Mouse (Mus musculus) urinary bladder, postnatal 14 days (tissue): ENCODE measurements around the gene Irgm2.

ENCODE experiments used
- DNase-seq: peaks from one replicate; pipeline ENCODE4 v3.0.0; 2021; ENCODE audit warnings: low spot score

Gene Irgm2

GRCm38 (mm10) chr11:58260156-58260555, 60.7 kb downstream of the Irgm2 start:
- DNase-seq, result no peak

GRCm38 (mm10) chr11:58261826-58262225, 62.4 kb downstream of the Irgm2 start:
- no peak for DNase-seq

GRCm38 (mm10) chr11:58262336-58262735, 62.9 kb downstream of the Irgm2 start:
- no peak for DNase-seq

GRCm38 (mm10) chr11:58263516-58263915, 64.1 kb downstream of the Irgm2 start:
- no peak for DNase-seq

GRCm38 (mm10) chr11:58264546-58264945, 65.1 kb downstream of the Irgm2 start:
- DNase-seq, result no peak

- DNase-seq, result no peak
Measured at GRCm38 (mm10) chr11:58268285-58268684, 68.9 kb downstream of the Irgm2 start.
